Comparison of ENCODE assay signal across 12 mouse cellular contexts in genomic region chr11:113981088-113981487, GRCm38 (mm10).
A peak's percentile ranks its signal among the peaks of the same experiment; 100 is the strongest.
DNase-seq lines count a peak whose midpoint lies in the region; ATAC-seq lines count a peak whose summit lies in the region.
"Had no signal": no experiment of that assay in that cellular context is flagged by ENCODE, and none has a peak within 500 bp of the region (broad histone marks: within the 10 kb centered on the region; RNA-seq: fewer than 3 reads in every experiment).

No protein-coding gene starts in this region.

- H3K27me3 ChIP-seq in forebrain, embryonic 15.5 days, result no peaks in the 10 kb centered on the region
- no peaks in the 10 kb centered on the region; the same call in 1 of the 2 replicates for H3K27me3 ChIP-seq in hindbrain, embryonic 16.5 days (replicated peaks; ENCODE audit: control insufficient read depth, insufficient read depth, low read length)
- no peaks in the 10 kb centered on the region for H3K27me3 ChIP-seq in neural tube, embryonic 12.5 days (replicated peaks)

- no peak overlapping the region for H3K9ac ChIP-seq in forebrain, embryonic 15.5 days (replicated peaks)
- no peak overlapping the region for H3K9ac ChIP-seq in hindbrain, embryonic 16.5 days (ENCODE audit: low read depth, low read length)
- no peak overlapping the region for H3K9ac ChIP-seq in neural tube, embryonic 12.5 days

- no peaks in the 10 kb centered on the region for H3K36me3 ChIP-seq in forebrain, embryonic 15.5 days
- no peaks in the 10 kb centered on the region for H3K36me3 ChIP-seq in hindbrain, embryonic 16.5 days (ENCODE audit: control insufficient read depth, insufficient read depth, low read length)
- no peaks in the 10 kb centered on the region for H3K36me3 ChIP-seq in neural tube, embryonic 12.5 days
- H3K36me3 ChIP-seq: G1E had no signal

- no peak overlapping the region for H3K4me3 ChIP-seq in forebrain, embryonic 15.5 days
- H3K4me3 ChIP-seq in hindbrain, embryonic 16.5 days (ENCODE audit: low read length), result no peak overlapping the region
- H3K4me3 ChIP-seq in neural tube, embryonic 12.5 days, result no peak overlapping the region

- H3K4me1 ChIP-seq in forebrain, embryonic 15.5 days, result peaks cover 32% of the 10 kb centered on the region
- peaks cover 28% of the 10 kb centered on the region for H3K4me1 ChIP-seq in hindbrain, embryonic 16.5 days (ENCODE audit: control insufficient read depth, insufficient read depth, low read depth, low read length)
- H3K4me1 ChIP-seq in neural tube, embryonic 12.5 days, result peaks cover 48% of the 10 kb centered on the region

- ATAC-seq in forebrain, embryonic 15.5 days (replicated peaks), result no peak
- no peak for ATAC-seq in hindbrain, embryonic 16.5 days
- no peak for ATAC-seq in neural tube, embryonic 12.5 days (ENCODE audit: low FRiP score, low read depth)

- intact Hi-C loops in left cerebral cortex, postnatal 4 days (cut with DNase I), result no loop called here
- intact Hi-C loops in left cerebral cortex, postnatal 25 days (cut with DNase I), result no loop called here

- H3K27ac ChIP-seq in forebrain, embryonic 15.5 days (replicated peaks), result peak overlapping the region; percentile 84
- H3K27ac ChIP-seq in hindbrain, embryonic 16.5 days (ENCODE audit: low read depth, low read length), result peak overlapping the region; percentile 62
- peak overlapping the region; percentile 77; the same call in 1 of the 2 replicates for H3K27ac ChIP-seq in neural tube, embryonic 12.5 days

- no peaks in the 10 kb centered on the region for H3K9me3 ChIP-seq in forebrain, embryonic 15.5 days
- H3K9me3 ChIP-seq in hindbrain, embryonic 16.5 days (ENCODE audit: control insufficient read depth, low read length), result no peaks in the 10 kb centered on the region
- no peaks in the 10 kb centered on the region for H3K9me3 ChIP-seq in neural tube, embryonic 12.5 days

- DNase-seq in left cerebral cortex, postnatal 4 days, result peak; percentile 63
- no peak for DNase-seq in left cerebral cortex, postnatal 25 days (ENCODE audit: low spot score in 2 of 2)
- DNase-seq in kidney, postnatal 14 days, result no peak
- DNase-seq in adrenal gland, adult 2 months, result no peak
- no peak for DNase-seq in heart, adult 9 months (ENCODE audit: low spot score in 2 of 2)
- DNase-seq: heart, adult 11 months; kidney, adult 8-10 months; thymus, postnatal 14 days had no signal

- no peak overlapping the region for H3K4me2 ChIP-seq in forebrain, embryonic 15.5 days (replicated peaks)
- H3K4me2 ChIP-seq in hindbrain, embryonic 16.5 days (ENCODE audit: low read length), result no peak overlapping the region
- 0 out of 2 replicates have a peak overlapping the region, but pooled peaks have one; percentile 30 for H3K4me2 ChIP-seq in neural tube, embryonic 12.5 days (replicated peaks)

- 35% methylated on average over 6 of the region's 6 CpGs for WGBS in forebrain, embryonic 15.5 days
- WGBS in hindbrain, embryonic 16.5 days, result 46% methylated on average over 6 of the region's 6 CpGs
- 63% methylated on average over 6 of the region's 6 CpGs for WGBS in neural tube, embryonic 12.5 days
